Mouse (Mus musculus) left cerebral cortex, adult 2 months (tissue): ENCODE results near the gene Tchhl1. TPM values are rescaled to one million over a fixed set of nuclear protein-coding genes. Genes with fewer than 3 reads are reported as not detected.

ENCODE experiments used
- DNase-seq, 2 experiments: peaks; one replicate each; pipeline ENCODE4 v3.0.0; 2021 to 2022; ENCODE audit warnings: low spot score in 2 of 2, mixed read lengths in 1 of 2; ENCODE audit errors: extremely low spot score in 1 of 2
- H3K27ac ChIP-seq: fragments of 200-600 bp; 2 replicates; pipeline ENCODE4 v1.8.1; 2022
- H3K4me3 ChIP-seq: fragments of 200-600 bp; 2 replicates; pipeline ENCODE4 v1.8.1; 2022
- CTCF ChIP-seq: fragments of 200-600 bp; IDR thresholded peaks from 2 replicates; pipeline ENCODE4 v1.8.1; 2022; ENCODE audit warnings: antibody characterized with exemption, mild to moderate bottlenecking, moderate library complexity
- intact Hi-C: fragments of 180-260 bp; cut with DNase I; formaldehyde crosslinking; loops from one replicate; pipeline ENCODE4 v1.15.1; 2025
- microRNA-seq, 2 experiments: library from miRNA; unstranded; fragments of <30 nt; microRNA quantifications; one replicate each; pipeline ENCODE4 v1.2.0; 2021
- total RNA-seq, 2 experiments: library from RNA; stranded (reverse); gene quantifications; 2 replicates each; pipeline ENCODE4 v1.2.3; 2021

Tchhl1 gene
- total RNA-seq, 2 experiments from 2014 or later = not detected

GRCm38 (mm10) chr3:93505960-93506863, 37.7 kb downstream of the Tchhl1 start:
- intact Hi-C loops = no loop called here
- Histone ChIP-seq H3K27ac (no peak overlapping the region), H3K4me3 (0 out of 2 replicates have a peak overlapping the region, but pooled peaks have one; percentile 0)
- TF ChIP-seq CTCF = no peak
- no peak for DNase-seq

- Histone ChIP-seq H3K4me3 (no peak overlapping the region), H3K27ac (no peak overlapping the region)
- intact Hi-C loops = no loop called here
- DNase-seq = no peak
- no peak for TF ChIP-seq CTCF
Observed at GRCm38 (mm10) chr3:93506881-93507325, 38.3 kb downstream of the Tchhl1 start.

- intact Hi-C loops = no loop called here
Observed at GRCm38 (mm10) chr3:93509301-93509700, 40.7 kb downstream of the Tchhl1 start.

GRCm38 (mm10) chr3:93511036-93511435, 42.5 kb downstream of the Tchhl1 start:
- no peak for TF ChIP-seq CTCF
- intact Hi-C loops = no loop called here
- no peak overlapping the region for H3K4me3 ChIP-seq
- no peak overlapping the region for H3K27ac ChIP-seq
- no peak for DNase-seq

More at GRCm38 (mm10) chr3:93509301-93509700, 40.7 kb downstream of the Tchhl1 start:
- DNase-seq = no peak
- no peak overlapping the region for H3K27ac ChIP-seq
- TF ChIP-seq CTCF = no peak
- no peak overlapping the region for H3K4me3 ChIP-seq

GRCm38 (mm10) chr3:93511801-93512200, 43.2 kb downstream of the Tchhl1 start:
- intact Hi-C loops = no loop called here
- DNase-seq = no peak
- TF ChIP-seq CTCF = no peak
- Histone ChIP-seq H3K4me3 (no peak overlapping the region), H3K27ac (no peak overlapping the region)

- TF ChIP-seq CTCF = no peak
- intact Hi-C loops = no loop called here
Observed at GRCm38 (mm10) chr3:93512386-93513101, 44.0 kb downstream of the Tchhl1 start.

GRCm38 (mm10) chr3:93514628-93515027, 46.1 kb downstream of the Tchhl1 start:
- H3K4me3 ChIP-seq = no peak overlapping the region
- no peak for TF ChIP-seq CTCF
- no peak overlapping the region for H3K27ac ChIP-seq
- no peak for DNase-seq
- intact Hi-C loops = no loop called here

More at GRCm38 (mm10) chr3:93512386-93513101, 44.0 kb downstream of the Tchhl1 start:
- Histone ChIP-seq H3K4me3 (no peak overlapping the region), H3K27ac (no peak overlapping the region)
- DNase-seq = no peak

GRCm38 (mm10) chr3:93517343-93517742, 48.8 kb downstream of the Tchhl1 start:
- TF ChIP-seq CTCF = no peak
- Histone ChIP-seq H3K27ac (no peak overlapping the region), H3K4me3 (no peak overlapping the region)
- no peak for DNase-seq
- intact Hi-C loops = no loop called here

GRCm38 (mm10) chr3:93519856-93520329, 51.3 kb downstream of the Tchhl1 start:
- intact Hi-C loops = no loop called here

GRCm38 (mm10) chr3:93520330-93521193, 52.0 kb downstream of the Tchhl1 start, which contains the start of gene S100a11:
Gene S100a11 (plus strand): TSS chr3:93520488.
- intact Hi-C loops = no loop called here
- Histone ChIP-seq H3K4me3 (peak within 1 kb of the TSS; percentile 48), H3K27ac (no peak within 1 kb of the TSS)
- DNase-seq = peak in 1 of 2 experiments; percentile 12
- no peak for TF ChIP-seq CTCF

More at GRCm38 (mm10) chr3:93519856-93520329, 51.3 kb downstream of the Tchhl1 start:
- Histone ChIP-seq H3K4me3 (no peak overlapping the region), H3K27ac (no peak overlapping the region)
- TF ChIP-seq CTCF = no peak
- no peak for DNase-seq

Small RNA genes lying within 50 kb of the gene (microRNA-seq; reads per million reads assigned to microRNA genes)
- 0 reads per million in 2 experiments for gene Gm22752

Other genes starting within 250 kb of the Tchhl1 start
- not detected for gene Flg, start 195.2 kb upstream of the Tchhl1 start, total RNA-seq
- gene Hrnr, start 149.0 kb upstream of the Tchhl1 start, total RNA-seq = not detected
- not detected for gene Rptn, start 75.1 kb upstream of the Tchhl1 start, total RNA-seq
- gene Tchh, start 26.4 kb upstream of the Tchhl1 start, total RNA-seq = 1 to 10 TPM; 2.5 to 2.6 TPM
- gene S100a11, start 51.7 kb downstream of the Tchhl1 start, total RNA-seq = 10 to 100 TPM in 1 of 2 experiments, 1 to 10 TPM in 1; 8.0 to 11.0 TPM
- gene S100a10, start 86.3 kb downstream of the Tchhl1 start, total RNA-seq = 10 to 100 TPM; 42.6 to 43.7 TPM
- gene Tdpoz2, start 183.9 kb downstream of the Tchhl1 start, total RNA-seq = not detected
- not detected for gene Tdpoz1, start 207.6 kb downstream of the Tchhl1 start, total RNA-seq
- gene Gm37596, start 224.3 kb downstream of the Tchhl1 start, total RNA-seq = not detected